Mouse (Mus musculus) heart, adult 2 months (tissue): ENCODE measurements around the gene Vwa8.

Experiments used
- CTCF ChIP-seq: fragments of 200-600 bp; IDR thresholded peaks from 2 replicates; pipeline ENCODE4 v1.8.1; 2022; ENCODE audit warnings: antibody characterized with exemption, mild to moderate bottlenecking, moderate library complexity
- EP300 ChIP-seq: fragments of 200-500 bp; IDR thresholded peaks from 2 replicates; pipeline ENCODE4 v1.6.1; 2011; ENCODE audit warnings: low read depth, low read length, control low read depth; ENCODE audit not compliant: insufficient read depth
- POLR2A ChIP-seq: fragments of 200-500 bp; IDR thresholded peaks from 2 replicates; pipeline ENCODE4 v1.6.1; 2011; ENCODE audit warnings: mild to moderate bottlenecking, low read depth, low read length, control low read depth; ENCODE audit not compliant: insufficient read depth

GRCm38 (mm10) chr14:78916691-78917090, 67.8 kb downstream of the Vwa8 start:
- TF ChIP-seq EP300 (no peak), CTCF (no peak), POLR2A (no peak)
